Mouse (Mus musculus) bone marrow, adult 2 months (tissue): ENCODE data around the gene Gtpbp4.

Experiments
- CTCF ChIP-seq: fragments of 200-500 bp; IDR thresholded peaks from 2 replicates; pipeline ENCODE4 v1.5.1; 2011; ENCODE audit warnings: low read length, control low read depth; ENCODE audit not compliant: control insufficient read depth, insufficient read depth
- POLR2A ChIP-seq: fragments of 200-500 bp; IDR thresholded peaks from 2 replicates; pipeline ENCODE4 v1.6.1; 2011; ENCODE audit warnings: low read depth, mild to moderate bottlenecking, control low read depth, low read length, borderline replicate concordance; ENCODE audit not compliant: control insufficient read depth

- TF ChIP-seq CTCF (no peak), POLR2A (no peak)
Observed at GRCm38 (mm10) chr13:8995159-8995989, 509 bp downstream of the Gtpbp4 start.
